Mouse (Mus musculus) right cerebral cortex, postnatal 14 days (tissue): ENCODE measurements at regions not wholly inside any gene's neighbourhood (a gene's known extent, or its start where the extent isn't known, plus 50 kb on each side); places are given as distances from the start of the nearest gene placed in this dataset.

ENCODE experiments used
- DNase-seq: peaks from one replicate; pipeline ENCODE4 v3.0.0; 2022

DNA sequence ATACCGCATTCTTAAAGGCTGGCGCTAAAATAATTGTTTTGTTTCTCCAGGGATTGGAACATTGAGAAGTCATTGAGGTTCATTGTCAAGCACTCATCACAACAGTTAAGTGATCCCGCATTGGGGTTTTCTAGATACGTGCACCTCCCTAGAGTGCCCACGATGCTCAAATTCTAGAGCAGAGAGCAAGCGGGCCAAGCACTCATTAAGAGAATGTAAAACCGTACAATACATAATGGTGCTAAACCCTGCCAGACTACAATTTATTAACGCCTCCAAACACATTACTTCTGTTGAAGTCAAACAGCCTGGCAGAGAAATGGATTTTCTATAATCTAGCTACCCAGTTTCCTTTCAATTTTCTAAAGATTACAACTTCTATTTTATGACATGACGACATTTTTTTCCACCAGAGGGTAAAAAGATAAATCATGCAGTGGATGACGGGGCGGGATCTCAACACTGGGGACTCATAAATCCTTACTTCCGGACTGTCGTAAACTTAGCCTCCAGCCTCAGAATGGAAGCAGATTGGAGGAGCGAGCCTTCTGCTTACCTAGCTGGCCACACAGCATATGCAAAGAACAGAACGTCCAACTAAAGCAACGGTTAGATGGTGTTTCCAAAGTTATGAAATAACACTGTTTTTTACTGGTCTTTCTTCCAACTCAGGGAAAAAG, 482.8 kb downstream of the Rps29 start:
- DNase-seq: no peak

DNA sequence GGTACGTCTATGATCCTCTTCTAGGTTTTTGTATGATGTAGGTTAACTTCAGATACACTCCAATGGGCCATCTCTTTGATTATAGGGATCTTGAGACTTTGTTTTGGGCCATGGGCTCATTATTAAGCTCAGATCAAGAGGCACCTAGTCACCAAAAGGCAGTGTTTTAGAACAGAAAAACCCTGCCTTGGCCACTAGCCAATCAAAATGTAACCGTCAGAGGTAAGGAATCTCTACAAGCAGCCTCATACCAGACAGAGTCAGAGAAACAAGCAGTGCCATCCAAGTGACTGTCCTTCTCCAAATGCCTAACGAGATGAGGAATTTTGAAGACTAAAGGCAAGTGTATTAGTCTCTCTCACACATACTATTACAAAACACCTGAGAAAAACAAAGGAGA, 487.0 kb downstream of the Rps29 start:
- no peak for DNase-seq

GRCm38 (mm10) chr12:68645901-68646585, 512.9 kb downstream of the Rps29 start:
- DNase-seq: no peak

DNA sequence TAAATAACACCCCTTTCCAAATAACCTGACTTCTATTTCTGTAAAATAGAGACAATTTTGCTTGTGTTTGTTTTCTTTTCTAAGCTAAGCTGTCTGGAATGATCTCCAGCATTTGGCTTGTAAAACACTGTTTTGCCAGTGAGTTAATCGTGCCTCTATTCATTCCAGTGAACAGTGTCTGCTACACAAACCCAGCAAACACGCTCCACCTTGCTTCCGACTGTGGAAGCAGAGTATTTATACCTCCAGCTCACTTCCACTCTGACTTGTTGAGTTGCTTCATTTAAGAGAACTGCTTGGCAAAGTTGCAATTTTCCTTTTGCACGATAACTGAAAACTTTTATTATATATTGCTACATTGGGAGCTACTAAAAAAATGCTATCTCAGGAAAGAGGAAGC, 515.3 kb downstream of the Rps29 start:
- no peak for DNase-seq

- no peak for DNase-seq
These were observed 526.5 kb downstream of the Rps29 start for GRCm38 (mm10) chr12:68632441-68632840.

DNA sequence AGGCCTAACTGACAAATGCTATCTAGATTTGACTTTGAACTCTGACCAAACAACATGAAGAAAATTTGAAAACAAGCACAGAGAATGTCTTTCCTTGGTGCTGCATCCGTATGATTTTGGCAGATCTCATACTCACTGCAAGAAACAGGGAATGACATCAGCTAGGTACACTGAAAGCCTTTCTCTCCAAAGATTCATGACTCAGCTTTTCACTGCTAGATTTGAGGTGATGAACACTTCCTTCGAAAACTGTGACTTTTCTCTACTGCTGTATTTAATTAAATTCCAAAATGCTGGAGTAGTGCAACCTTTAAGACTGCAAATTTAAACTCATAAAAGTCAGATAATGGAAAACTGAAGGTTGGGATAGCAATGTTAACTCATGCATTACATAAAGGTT, 540.6 kb downstream of the Rps29 start:
- DNase-seq: no peak

DNA sequence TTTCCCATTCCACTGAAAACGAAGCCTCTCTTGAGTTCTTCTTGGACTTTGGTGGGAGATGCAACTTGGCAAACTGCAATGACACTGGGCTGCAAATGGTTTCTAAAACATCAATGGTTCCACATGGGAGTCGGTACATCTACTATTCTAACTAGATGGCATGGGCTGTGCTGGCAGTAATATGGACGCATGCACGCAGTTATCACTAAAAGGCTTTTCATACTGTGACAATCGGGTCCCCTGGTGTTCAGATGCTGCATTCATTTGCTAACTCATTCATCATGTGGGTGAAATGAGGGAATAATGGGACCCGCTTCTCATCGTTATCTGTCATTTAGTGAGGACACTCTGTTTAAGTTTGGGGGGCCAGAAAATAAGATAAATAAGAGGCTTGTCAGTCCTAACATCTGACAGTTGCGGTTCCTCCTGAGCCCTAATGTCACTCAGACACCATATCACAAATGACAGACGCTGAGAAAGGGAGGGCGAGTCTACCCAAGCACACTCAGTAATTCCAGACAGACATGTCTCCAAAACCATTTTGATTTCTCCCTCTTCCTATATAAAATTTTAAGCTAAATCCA, 553.5 kb downstream of the Rps29 start:
- no peak for DNase-seq

DNA sequence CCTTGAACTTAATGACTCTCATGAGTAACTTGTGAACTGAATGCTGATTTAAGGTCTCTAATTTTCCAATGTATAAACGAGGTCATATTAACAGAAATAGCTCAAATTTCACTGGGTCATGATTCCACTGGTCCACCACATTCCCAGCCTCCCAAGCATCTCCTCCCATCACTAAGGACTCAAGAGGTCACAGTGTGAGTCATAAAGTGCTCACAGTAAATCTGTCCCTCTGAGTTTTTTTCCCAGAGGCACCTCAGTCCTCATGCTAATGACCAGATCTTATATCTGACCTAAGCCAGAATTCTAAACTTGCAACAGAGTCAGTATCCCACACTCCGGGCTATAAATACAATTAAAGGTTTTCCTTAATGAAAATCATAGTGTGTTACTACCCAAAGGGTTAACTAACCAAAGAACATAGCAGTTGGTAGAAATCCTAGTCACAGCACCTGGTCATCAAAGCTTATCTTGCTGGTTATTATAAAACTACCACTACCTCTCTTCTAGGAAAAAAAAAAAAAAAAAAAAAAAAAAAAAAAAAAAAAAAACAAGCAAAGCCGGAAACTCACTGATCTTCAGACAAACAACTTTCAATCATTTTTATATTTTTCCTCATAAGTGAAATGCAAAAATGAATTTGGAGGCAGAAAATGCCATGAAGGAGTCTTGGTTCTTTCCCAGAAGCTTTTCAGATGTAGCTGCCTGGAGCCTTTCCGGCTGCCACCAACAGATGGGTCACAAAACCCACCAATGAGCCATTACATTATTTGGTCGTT, 554.3 kb downstream of the Rps29 start:
- no peak for DNase-seq

GRCm38 (mm10) chr12:68602682-68603081, 556.3 kb downstream of the Rps29 start:
- no peak for DNase-seq

- no peak for DNase-seq
These were observed 557.6 kb downstream of the Rps29 start for GRCm38 (mm10) chr12:68601366-68601765.

GRCm38 (mm10) chr12:68599681-68600596, 559.0 kb downstream of the Rps29 start:
- no peak for DNase-seq

DNA sequence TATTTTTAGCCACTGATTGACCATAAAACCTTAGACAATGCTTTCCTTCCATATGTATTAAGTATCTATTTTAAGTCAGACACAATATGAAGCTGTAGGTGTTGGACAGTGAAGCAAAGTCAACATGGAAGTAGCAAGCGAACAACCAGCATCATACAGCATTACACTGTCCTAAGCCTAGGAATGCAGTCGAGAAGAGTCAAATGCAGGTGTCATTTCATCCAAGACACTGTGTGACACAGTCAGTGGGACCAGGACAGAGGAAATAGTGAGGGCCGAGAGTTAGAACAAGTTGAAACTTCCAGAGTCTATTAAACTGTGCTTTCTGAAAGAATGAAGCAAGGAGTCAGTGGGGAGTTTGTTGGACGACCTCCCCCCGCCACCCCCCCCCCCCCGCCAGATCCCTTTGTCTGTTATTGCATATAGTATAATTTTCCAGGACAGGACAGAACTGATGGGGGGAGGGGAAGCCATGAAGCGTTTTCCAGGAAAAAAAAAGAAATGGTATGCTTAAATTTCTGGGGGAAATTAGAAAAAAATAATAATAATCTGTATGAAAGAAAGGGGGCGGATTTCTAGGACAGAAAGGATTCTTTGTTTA, 559.9 kb downstream of the Rps29 start:
- no peak for DNase-seq

DNA sequence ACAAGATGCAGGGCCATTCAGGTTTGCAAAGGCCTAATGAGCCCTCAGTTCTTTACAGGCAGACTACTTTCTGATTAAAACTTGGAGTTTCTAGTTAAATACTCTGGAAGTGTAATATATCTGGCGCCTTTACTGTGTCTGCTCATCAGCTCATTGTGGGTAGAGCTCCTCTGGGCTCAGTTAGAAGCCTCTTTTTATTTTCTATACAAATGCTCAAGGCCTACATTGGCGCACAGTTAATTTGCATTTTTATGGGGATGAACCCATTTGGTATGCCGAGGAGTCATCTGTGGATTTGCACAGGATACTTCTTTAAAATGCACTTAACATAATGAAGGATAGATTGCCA, 573.5 kb downstream of the Rps29 start:
- DNase-seq: no peak

DNA sequence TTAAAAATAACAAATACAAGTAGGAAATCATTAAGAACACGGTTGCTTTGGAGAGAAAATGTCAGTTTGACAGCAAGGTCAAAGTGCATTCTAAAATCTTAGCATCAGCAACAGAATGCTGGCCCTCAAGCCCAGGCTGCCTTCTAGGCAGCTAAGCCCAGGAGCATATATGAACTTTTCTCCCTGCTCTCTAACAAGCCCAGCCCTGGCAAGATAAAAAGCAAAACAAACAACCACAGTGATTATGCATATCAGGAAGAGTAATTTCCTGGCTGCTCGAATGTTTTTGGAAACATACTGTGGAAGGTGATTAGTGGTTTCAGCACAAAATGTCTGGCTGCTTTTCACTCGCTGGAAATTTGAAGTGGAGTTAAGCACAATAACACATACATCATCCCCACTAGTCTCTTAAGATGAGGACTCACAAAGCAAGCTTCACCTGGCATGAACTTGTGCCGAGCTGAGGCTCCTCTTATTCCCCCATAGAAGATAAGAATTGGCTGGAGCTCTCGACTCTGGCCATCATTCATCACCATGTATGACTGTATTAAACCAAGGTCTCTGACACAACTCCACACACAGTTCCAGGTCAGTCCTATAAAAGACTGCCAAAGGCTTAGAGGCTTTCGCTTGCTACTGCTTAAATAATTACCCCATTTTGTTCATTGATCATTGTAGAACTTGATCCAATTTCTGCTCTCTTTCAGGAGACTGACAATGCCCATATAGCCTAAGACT, 574.0 kb downstream of the Rps29 start:
- no peak for DNase-seq

GRCm38 (mm10) chr12:68579909-68580308, 579.1 kb downstream of the Rps29 start:
- DNase-seq: no peak

DNA sequence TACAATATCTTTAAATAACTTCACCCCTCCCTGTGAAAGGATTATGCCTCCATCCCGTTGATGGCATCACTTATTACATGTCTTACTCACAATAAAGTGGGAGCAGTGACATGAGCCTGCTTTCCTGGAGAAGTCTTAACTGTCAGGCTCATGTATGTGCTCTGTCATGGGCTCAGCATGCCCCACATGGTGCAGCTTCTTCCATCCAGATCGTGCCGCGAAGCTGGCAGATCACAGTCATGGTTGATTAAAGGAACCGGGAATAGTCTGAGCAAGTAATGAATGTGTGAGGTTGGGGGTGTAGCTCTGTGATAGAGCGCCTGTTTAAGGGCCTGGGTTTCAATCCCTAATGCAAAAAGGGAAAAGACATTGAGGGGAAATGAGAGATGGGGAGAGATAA, 581.5 kb downstream of the Rps29 start:
- no peak for DNase-seq

- no peak for DNase-seq
These were observed 582.1 kb downstream of the Rps29 start for GRCm38 (mm10) chr12:68576855-68577254.

DNA sequence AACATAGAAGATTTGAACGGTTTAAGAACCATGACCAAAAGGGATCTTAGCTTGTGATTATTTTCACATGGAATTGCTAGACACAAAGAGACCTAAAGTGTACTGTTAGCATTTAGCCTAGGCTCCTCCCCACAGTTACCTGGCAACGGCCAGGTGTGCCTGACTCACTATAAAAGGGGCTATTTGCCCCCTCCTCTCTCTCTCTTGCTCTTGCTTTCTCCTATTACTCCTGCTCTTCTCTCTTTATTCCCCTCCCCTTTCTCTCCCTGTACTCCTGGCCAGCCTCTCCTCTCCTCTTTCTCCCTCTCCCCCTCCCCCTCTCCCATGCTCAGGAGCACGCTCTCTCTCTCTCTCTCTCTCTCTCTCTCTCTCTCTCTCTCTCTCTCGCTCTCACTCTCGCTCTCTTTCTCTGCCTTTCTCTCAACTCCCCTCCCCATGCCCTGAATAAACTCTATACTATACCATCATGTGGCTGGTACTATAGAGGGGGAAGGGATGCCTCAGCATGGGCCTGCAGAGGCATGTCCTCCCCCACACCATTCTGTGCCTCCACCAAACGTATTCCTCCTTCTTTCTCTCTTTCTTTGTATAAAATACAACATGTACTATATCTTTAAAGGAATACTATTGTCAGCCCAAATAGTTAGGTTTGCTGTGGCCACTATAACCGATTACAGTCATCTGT, 603.9 kb downstream of the Rps29 start:
- DNase-seq: no peak

DNA sequence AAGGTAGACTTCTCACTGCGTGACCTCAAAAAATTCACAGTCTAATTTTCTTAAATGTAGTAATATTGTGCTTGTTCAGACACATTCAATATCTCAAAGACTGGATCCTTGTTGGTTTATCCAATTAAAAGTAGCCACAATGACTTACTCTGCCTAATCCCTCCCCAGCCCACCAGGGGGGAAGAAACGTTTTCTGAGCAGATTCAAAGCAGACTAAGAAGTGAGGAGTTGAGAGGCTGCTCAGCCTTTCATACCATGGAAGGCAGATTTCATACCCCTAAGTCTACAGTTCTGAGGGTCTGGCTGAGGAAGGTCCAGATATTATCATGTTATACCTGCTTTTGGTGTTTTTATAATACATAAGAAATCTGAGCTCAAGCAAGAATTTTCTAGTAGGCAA, 604.7 kb downstream of the Rps29 start:
- no peak for DNase-seq

GRCm38 (mm10) chr12:68541811-68542210, 617.2 kb downstream of the Rps29 start:
- no peak for DNase-seq

GRCm38 (mm10) chr12:68500794-68501193, 658.2 kb downstream of the Rps29 start:
- peak; percentile 6 for DNase-seq
